Mouse (Mus musculus) CH12.LX (cell line): Measurements from ENCODE around the gene Gm9821. TPM values are rescaled to one million over a fixed set of nuclear protein-coding genes. Genes with fewer than 3 reads are reported as not detected.

Source experiments
- DNase-seq: peaks from one replicate; pipeline ENCODE4 v3.0.0-alpha.2; 2013; ENCODE audit errors: extremely low read depth
- H3K27ac ChIP-seq: 2 replicates; pipeline ENCODE4 v1.5.1; 2012; ENCODE audit warnings: low read depth, mild to moderate bottlenecking, control low read depth, moderate library complexity; ENCODE audit not compliant: insufficient read depth
- H3K27me3 ChIP-seq: replicated peaks from 2 replicates; pipeline ENCODE3; 2012; ENCODE audit warnings: inconsistent platforms
- H3K36me3 ChIP-seq, 2 experiments: replicated peaks in 1 of 2; 2 replicates each; pipeline versions ENCODE3 to v1.6.1; 2012; ENCODE audit warnings: inconsistent platforms in 1 of 2, low read length in 1 of 2, mild to moderate bottlenecking in 1 of 2, mixed read lengths in 1 of 2, moderate library complexity in 1 of 2; ENCODE audit not compliant: control insufficient read depth in 1 of 2, insufficient read depth in 1 of 2
- H3K4me1 ChIP-seq, 2 experiments: 2 replicates each; pipeline ENCODE4 v1.6.1; 2012; ENCODE audit warnings: inconsistent platforms in 1 of 2, moderate library complexity in 1 of 2; ENCODE audit not compliant: insufficient read depth in 2 of 2, control insufficient read depth in 1 of 2
- H3K4me2 ChIP-seq: 2 replicates; pipeline ENCODE4 v1.6.1; 2012; ENCODE audit warnings: low read depth, mild to moderate bottlenecking, control low read depth; ENCODE audit not compliant: poor library complexity, insufficient read depth, severe bottlenecking
- H3K4me3 ChIP-seq, 3 experiments: fragments of 150-350 bp in 1 of 3; sonication (generic) in 1 of 3; replicated peaks in 1 of 3; 2 replicates each; pipeline versions ENCODE3 to v1.5.1; 2011 to 2012; ENCODE audit warnings: low read depth in 2 of 3, low read length in 2 of 3, mild to moderate bottlenecking in 2 of 3, moderate library complexity in 2 of 3, control low read depth in 1 of 3, improper control_type of control experiment in 1 of 3, inconsistent platforms in 1 of 3, mixed read lengths in 1 of 3; ENCODE audit not compliant: poor library complexity in 1 of 3
- H3K79me2 ChIP-seq: replicated peaks from 2 replicates; pipeline ENCODE4 v1.6.1; 2012; ENCODE audit warnings: mild to moderate bottlenecking, moderate library complexity; ENCODE audit not compliant: control insufficient read depth, poor library complexity, insufficient read depth, severe bottlenecking; ENCODE audit errors: extremely low read depth
- H3K9ac ChIP-seq: 2 replicates; pipeline ENCODE4 v1.6.1; 2012; ENCODE audit warnings: low read depth, mild to moderate bottlenecking, control low read depth, moderate library complexity; ENCODE audit not compliant: insufficient read depth
- H3K9me3 ChIP-seq: replicated peaks from 2 replicates; pipeline ENCODE3; 2012; ENCODE audit warnings: low read length, inconsistent platforms, mixed read lengths
- BHLHE40 ChIP-seq: IDR thresholded peaks from 2 replicates; pipeline ENCODE4 v1.6.1; 2011; ENCODE audit warnings: mild to moderate bottlenecking, low read depth, low read length, improper control_type of control experiment
- CHD1 ChIP-seq: IDR thresholded peaks from 2 replicates; pipeline ENCODE4 v1.6.1; 2012; ENCODE audit warnings: low read depth, low read length, improper control_type of control experiment, inconsistent platforms
- CHD2 ChIP-seq: IDR thresholded peaks from 2 replicates; pipeline ENCODE4 v1.6.1; 2011; ENCODE audit warnings: low read length, improper control_type of control experiment
- CTCF ChIP-seq, 2 experiments: IDR thresholded peaks in 1 of 2; conservative IDR thresholded peaks in 1 of 2; 2 replicates each; pipeline ENCODE4 v1.5.1; 2011 to 2012; ENCODE audit warnings: low read depth in 2 of 2, low read length in 2 of 2, improper control_type of control experiment in 1 of 2, inconsistent platforms in 1 of 2, mild to moderate bottlenecking in 1 of 2, moderate library complexity in 1 of 2
- E2F4 ChIP-seq: IDR thresholded peaks from 2 replicates; pipeline ENCODE4 v1.6.1; 2011; ENCODE audit warnings: low read depth, low read length, improper control_type of control experiment; ENCODE audit not compliant: insufficient replicate concordance
- ELF1 ChIP-seq: IDR thresholded peaks from 2 replicates; pipeline ENCODE4 v1.6.1; 2014; ENCODE audit warnings: low read depth, mild to moderate bottlenecking, inconsistent platforms, low read length, improper control_type of control experiment
- EP300 ChIP-seq: IDR thresholded peaks from 2 replicates; pipeline ENCODE4 v1.6.1; 2011; ENCODE audit warnings: low read length, improper control_type of control experiment
- ETS1 ChIP-seq: conservative IDR thresholded peaks from 2 replicates; pipeline ENCODE4 v1.6.1; 2012; ENCODE audit warnings: low read depth, mild to moderate bottlenecking, inconsistent platforms, low read length, improper control_type of control experiment, moderate library complexity
- GABPA ChIP-seq: IDR thresholded peaks from 2 replicates; pipeline ENCODE4 v1.6.1; 2012; ENCODE audit warnings: low read depth, low read length, improper control_type of control experiment, inconsistent platforms; ENCODE audit not compliant: insufficient replicate concordance
- HCFC1 ChIP-seq: IDR thresholded peaks from 2 replicates; pipeline ENCODE4 v1.6.1; 2012; ENCODE audit warnings: low read depth, mild to moderate bottlenecking, inconsistent platforms, low read length, improper control_type of control experiment
- IRF4 ChIP-seq: IDR thresholded peaks from 2 replicates; pipeline ENCODE4 v1.6.1; 2014; ENCODE audit warnings: low read depth, mild to moderate bottlenecking, inconsistent platforms, low read length, improper control_type of control experiment
- JUN ChIP-seq: IDR thresholded peaks from 2 replicates; pipeline ENCODE4 v1.6.1; 2011; ENCODE audit warnings: low read depth, mild to moderate bottlenecking, low read length, improper control_type of control experiment, moderate library complexity; ENCODE audit not compliant: insufficient read depth
- JUND ChIP-seq: conservative IDR thresholded peaks from 2 replicates; pipeline ENCODE4 v1.6.1; 2011; ENCODE audit warnings: low read depth, low read length, improper control_type of control experiment
- KAT2A ChIP-seq: IDR thresholded peaks from 2 replicates; pipeline ENCODE4 v1.6.1; 2012; ENCODE audit warnings: low read length, improper control_type of control experiment, inconsistent platforms; ENCODE audit not compliant: insufficient replicate concordance
- MAFK ChIP-seq: IDR thresholded peaks from 2 replicates; pipeline ENCODE4 v1.6.1; 2011; ENCODE audit warnings: low read length, improper control_type of control experiment; ENCODE audit not compliant: insufficient replicate concordance
- MAX ChIP-seq: IDR thresholded peaks from 2 replicates; pipeline ENCODE4 v1.6.1; 2011; ENCODE audit warnings: low read length, improper control_type of control experiment
- MAZ ChIP-seq: IDR thresholded peaks from 2 replicates; pipeline ENCODE4 v1.6.1; 2012; ENCODE audit warnings: low read depth, mild to moderate bottlenecking, inconsistent platforms, low read length, improper control_type of control experiment, moderate library complexity
- MEF2A ChIP-seq: IDR thresholded peaks from 2 replicates; pipeline ENCODE4 v1.6.1; 2014; ENCODE audit warnings: low read depth, mild to moderate bottlenecking, inconsistent platforms, low read length, improper control_type of control experiment, borderline replicate concordance
- MXI1 ChIP-seq: IDR thresholded peaks from 2 replicates; pipeline ENCODE4 v1.6.1; 2011; ENCODE audit warnings: mild to moderate bottlenecking, low read depth, low read length, improper control_type of control experiment
- MYC ChIP-seq: IDR thresholded peaks from 2 replicates; pipeline ENCODE4 v1.6.1; 2011; ENCODE audit warnings: low read depth, mild to moderate bottlenecking, improper control_type of control experiment, low read length
- NELFE ChIP-seq: IDR thresholded peaks from 2 replicates; pipeline ENCODE4 v1.6.1; 2011; ENCODE audit warnings: low read depth, low read length, improper control_type of control experiment
- NRF1 ChIP-seq: IDR thresholded peaks from 2 replicates; pipeline ENCODE4 v1.6.1; 2014; ENCODE audit warnings: low read depth, mild to moderate bottlenecking, inconsistent platforms, low read length, improper control_type of control experiment, moderate library complexity
- PAX5 ChIP-seq: IDR thresholded peaks from 2 replicates; pipeline ENCODE4 v1.6.1; 2012; ENCODE audit warnings: low read length, inconsistent platforms, mixed read lengths
- POLR2A ChIP-seq: IDR thresholded peaks from 2 replicates; pipeline ENCODE4 v1.6.1; 2011; ENCODE audit warnings: low read depth, mild to moderate bottlenecking, improper control_type of control experiment, low read length
- POLR2AphosphoS2 ChIP-seq: IDR thresholded peaks from 2 replicates; pipeline ENCODE4 v1.6.1; 2011; ENCODE audit warnings: low read depth, low read length, improper control_type of control experiment
- RAD21 ChIP-seq: IDR thresholded peaks from 2 replicates; pipeline ENCODE4 v1.6.1; 2011; ENCODE audit warnings: low read depth, mild to moderate bottlenecking, low read length, improper control_type of control experiment, moderate library complexity
- RCOR1 ChIP-seq: conservative IDR thresholded peaks from 2 replicates; pipeline ENCODE4 v1.6.1; 2012; ENCODE audit warnings: low read depth, mild to moderate bottlenecking, inconsistent platforms, low read length, improper control_type of control experiment
- SIN3A ChIP-seq: IDR thresholded peaks from 2 replicates; pipeline ENCODE4 v1.6.1; 2012; ENCODE audit warnings: low read length, improper control_type of control experiment, inconsistent platforms
- SMC3 ChIP-seq: IDR thresholded peaks from 2 replicates; pipeline ENCODE4 v1.6.1; 2011; ENCODE audit warnings: low read depth, low read length, improper control_type of control experiment
- TBP ChIP-seq: conservative IDR thresholded peaks from 2 replicates; pipeline ENCODE4 v1.6.1; 2011; ENCODE audit warnings: low read depth, low read length, improper control_type of control experiment
- TCF12 ChIP-seq: IDR thresholded peaks from 2 replicates; pipeline ENCODE4 v1.6.1; 2014; ENCODE audit warnings: low read depth, mild to moderate bottlenecking, inconsistent platforms, low read length, improper control_type of control experiment
- UBTF ChIP-seq: IDR thresholded peaks from 2 replicates; pipeline ENCODE4 v1.6.1; 2012; ENCODE audit warnings: low read depth, mild to moderate bottlenecking, inconsistent platforms, low read length, improper control_type of control experiment, moderate library complexity
- USF1 ChIP-seq: IDR thresholded peaks from 2 replicates; pipeline ENCODE4 v1.6.1; 2014; ENCODE audit warnings: low read depth, mild to moderate bottlenecking, inconsistent platforms, low read length, improper control_type of control experiment
- USF2 ChIP-seq: conservative IDR thresholded peaks from 2 replicates; pipeline ENCODE4 v1.6.1; 2011; ENCODE audit warnings: low read depth, low read length, improper control_type of control experiment
- ZC3H11A ChIP-seq: IDR thresholded peaks from 2 replicates; pipeline ENCODE4 v1.6.1; 2012; ENCODE audit warnings: low read depth, mild to moderate bottlenecking, inconsistent platforms, low read length, improper control_type of control experiment
- ZKSCAN1 ChIP-seq: IDR thresholded peaks from 2 replicates; pipeline ENCODE4 v1.6.1; 2012; ENCODE audit warnings: low read depth, inconsistent platforms, low read length, improper control_type of control experiment, borderline replicate concordance
- ZMIZ1 ChIP-seq: IDR thresholded peaks from 2 replicates; pipeline ENCODE4 v1.6.1; 2012; ENCODE audit warnings: low read depth, mild to moderate bottlenecking, inconsistent platforms, low read length, improper control_type of control experiment
- ZNF384 ChIP-seq: IDR thresholded peaks from 2 replicates; pipeline ENCODE4 v1.6.1; 2012; ENCODE audit warnings: low read depth, low read length, improper control_type of control experiment, inconsistent platforms
- dilution Hi-C: fragments of 300-500 bp; cut with MboI; formaldehyde crosslinking; loops from 2 replicates; pipeline ENCODE4 v1.14.3; 2020; ENCODE audit warnings: low sequenced_read_pairs; ENCODE audit not compliant: extremely low pct_unique_long_range_greater_than_20kb, extremely low pct_ligation_motif_present
- in situ Hi-C: fragments of 300-500 bp; cut with MboI; formaldehyde crosslinking; loops from 3 replicates; pipeline ENCODE4 v1.14.3; 2019; ENCODE audit warnings: low sequenced_read_pairs, low pct_ligation_motif_present, low pct_unique_long_range_greater_than_20kb, mixed read lengths
- polyA plus RNA-seq: library from polyadenylated mRNA; unstranded; fragments of >175 nt; gene quantifications from 2 replicates; pipeline ENCODE4 v1.2.1, GENCODE M21; 2012; ENCODE audit warnings: low read depth; ENCODE audit not compliant: insufficient read length
- total RNA-seq, 2 experiments: library from RNA; depleted of rRNA; stranded (reverse); fragments of 300-350 nt in 1 of 2; fragments of >200 nt in 1 of 2; gene quantifications; 2 replicates each; pipeline ENCODE4 v1.2.3; 2012 to 2014

The Gm9821 gene
- total and polyA plus RNA-seq, 3 experiments: 0.25 to 3.8 TPM; not detected in 1

GRCm38 (mm10) chr2:91923415-91924337 is 21.8 kb upstream of the Gm9821 start:
- H3K79me2 ChIP-seq: no peaks in the 10 kb centered on the region; the same call in 1 of the 2 replicates
- H3K36me3 ChIP-seq: peaks cover 11 to 58% of the 10 kb centered on the region in 2 experiments
- peak overlapping the region; percentile 87 for H3K4me2 ChIP-seq
- DNase-seq: peak; percentile 85
- H3K4me3 ChIP-seq: peak overlapping the region; percentile 68 to 70 (median 69)
- no peaks in the 10 kb centered on the region for H3K27me3 ChIP-seq
- H3K4me1 ChIP-seq: peaks cover 10 to 34% of the 10 kb centered on the region in 2 experiments
- no peak for TF ChIP-seq TBP
- peak; percentile 57 for TF ChIP-seq SMC3
- no peak for TF ChIP-seq EP300
- TF ChIP-seq JUN: no peak
- 0 out of 2 replicates have a peak, but pooled peaks have one; percentile 11 for TF ChIP-seq CHD2
- peak; percentile 81 for TF ChIP-seq BHLHE40
- no peak for TF ChIP-seq MAZ
- TF ChIP-seq RCOR1: peak; percentile 49; the same call in 1 of the 2 replicates
- no peak for TF ChIP-seq NRF1
- no peak for TF ChIP-seq ZC3H11A
- peak; percentile 71; the same call in 1 of the 2 replicates for TF ChIP-seq MYC
- no peak for TF ChIP-seq GABPA
- TF ChIP-seq PAX5: no peak
- no peak for TF ChIP-seq POLR2AphosphoS2
- TF ChIP-seq ETS1: no peak
- TF ChIP-seq MXI1: peak; percentile 86
- no peak for TF ChIP-seq USF2
- 0 out of 2 replicates have a peak, but pooled peaks have one; percentile 16 for TF ChIP-seq MEF2A
- TF ChIP-seq MAX: peak; percentile 84
- peak in 1 of 2 experiments; percentile 79; a peak in 2 of 4 replicates for TF ChIP-seq CTCF (conservative IDR thresholded peaks at IDR 0.05 in 1 of 2, IDR thresholded peaks at IDR 0.05 in 1 of 2; ENCODE audit: low read depth in 2 of 2, low read length in 2 of 2)
- TF ChIP-seq ELF1: no peak
- TF ChIP-seq JUND: no peak
- TF ChIP-seq RAD21: peak; percentile 65
- TF ChIP-seq ZMIZ1: no peak
- TF ChIP-seq HCFC1: no peak
- TF ChIP-seq IRF4: peak; percentile 60
- TF ChIP-seq KAT2A: no peak
- TF ChIP-seq TCF12: no peak
- no peak for TF ChIP-seq NELFE
- TF ChIP-seq UBTF: no peak
- no peak for TF ChIP-seq USF1
- no peak for TF ChIP-seq SIN3A
- TF ChIP-seq ZKSCAN1: no peak
- TF ChIP-seq POLR2A: peak; percentile 37; the same call in 1 of the 2 replicates
- no peak for TF ChIP-seq ZNF384
- no peak for TF ChIP-seq CHD1
- TF ChIP-seq MAFK: no peak
- no peak for TF ChIP-seq E2F4
- in situ Hi-C loops (loop anchor here (10.0 kb wide), 1 partner anchor 149 kb away; no protein-coding TSS in a partner anchor), dilution Hi-C loops (no loop called here)
- H3K9me3 ChIP-seq: no peaks in the 10 kb centered on the region
- H3K27ac ChIP-seq: no peak overlapping the region
- H3K9ac ChIP-seq: peak overlapping the region; percentile 16; the same call in 1 of the 2 replicates
